Mouse (Mus musculus) left cerebral cortex, adult 11 months (tissue): ENCODE measurements at regions not wholly inside any gene's neighbourhood (a gene's known extent, or its start where the extent isn't known, plus 50 kb on each side); places are given as distances from the start of the nearest gene placed in this dataset.
"Not testable (repeated sequence)": the region's sequence is repeated elsewhere in the genome, so short reads cannot be mapped to it uniquely, and the experiment has no call there.

Experiments
- DNase-seq: peaks from one replicate; pipeline ENCODE4 v3.0.0; 2022; ENCODE audit warnings: low spot score

- no peak for DNase-seq
These were observed 314.5 kb downstream of the Tlr4 start for GRCm38 (mm10) chr4:67141896-67142295.

GRCm38 (mm10) chr4:67148521-67148920, 321.1 kb downstream of the Tlr4 start:
- no peak for DNase-seq

- no peak for DNase-seq
These were observed 335.3 kb downstream of the Tlr4 start for GRCm38 (mm10) chr4:67162673-67163072.

GRCm38 (mm10) chr4:67167720-67168119, 340.3 kb downstream of the Tlr4 start:
- DNase-seq: no peak

GRCm38 (mm10) chr4:67187725-67188510, 360.5 kb downstream of the Tlr4 start:
- DNase-seq: no peak

- no peak for DNase-seq
These were observed 363.2 kb downstream of the Tlr4 start for GRCm38 (mm10) chr4:67190536-67190935.

- DNase-seq: no peak
These were observed 367.0 kb downstream of the Tlr4 start for GRCm38 (mm10) chr4:67194425-67194824.

GRCm38 (mm10) chr4:67196907-67197306, 369.5 kb downstream of the Tlr4 start:
- DNase-seq: no peak

- peak; percentile 15 for DNase-seq
These were observed 381.0 kb downstream of the Tlr4 start for GRCm38 (mm10) chr4:67208406-67208805.

- no peak for DNase-seq
These were observed 386.0 kb downstream of the Tlr4 start for GRCm38 (mm10) chr4:67213363-67213762.

- DNase-seq: no peak
These were observed 397.1 kb downstream of the Tlr4 start for GRCm38 (mm10) chr4:67224533-67224932.

GRCm38 (mm10) chr4:67229214-67229613, 401.8 kb downstream of the Tlr4 start:
- no peak for DNase-seq

- DNase-seq: no peak
These were observed 446.2 kb downstream of the Tlr4 start for GRCm38 (mm10) chr4:67273553-67273952.

- no peak for DNase-seq
These were observed 473.6 kb downstream of the Tlr4 start for GRCm38 (mm10) chr4:67301020-67301419.

GRCm38 (mm10) chr4:67301740-67302139, 474.4 kb downstream of the Tlr4 start:
- DNase-seq: no peak

- DNase-seq: not testable (repeated sequence)
These were observed 492.7 kb downstream of the Tlr4 start for GRCm38 (mm10) chr4:67320098-67320497.
